Mouse (Mus musculus): ENCODE results near the gene Sstr2.

DNA sequence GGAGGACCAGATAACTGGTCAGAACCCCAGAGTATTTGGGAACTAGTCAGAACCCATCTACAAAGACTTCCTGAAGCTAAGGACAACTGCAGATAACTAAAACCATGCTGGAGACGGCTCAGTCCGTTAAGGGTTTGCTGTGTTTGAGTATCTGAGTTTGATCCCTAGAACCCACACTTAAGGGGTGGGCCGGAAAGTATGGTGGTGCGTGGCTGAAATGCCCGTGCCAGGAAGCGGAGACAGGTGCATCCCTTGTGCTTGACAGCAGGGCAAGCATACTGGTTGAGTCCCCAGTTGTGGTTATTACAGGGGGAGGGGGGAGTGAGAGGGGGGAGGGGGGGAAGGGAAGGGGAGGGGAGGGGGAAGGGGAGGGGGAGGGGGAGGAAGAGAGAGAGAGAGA, 4.7 kb upstream of the Sstr2 start:
- no peak for TF ChIP-seq USF1 (IDR thresholded peaks at IDR 0.05; ENCODE audit: low read depth)
- TF ChIP-seq CTCF (IDR thresholded peaks at IDR 0.05; ENCODE audit: control insufficient read depth, insufficient read depth, insufficient read length): no peak
- no peak for TF ChIP-seq MYOD1 (IDR thresholded peaks at IDR 0.05; ENCODE audit: control insufficient read depth, insufficient read length, low read depth)
- no peak for TF ChIP-seq MAX (IDR thresholded peaks at IDR 0.05)
- no peak for TF ChIP-seq CEBPB (IDR thresholded peaks at IDR 0.05; ENCODE audit: low read depth)
- TF ChIP-seq MYOG (IDR thresholded peaks at IDR 0.05; ENCODE audit: control insufficient read depth, extremely low read depth, insufficient read length): no peak

Data from C2C12 (cell line).